Mouse (Mus musculus) ES-Bruce4 (cell line): ENCODE data around the gene Tmem183a. TPM values are rescaled to one million over a fixed set of nuclear protein-coding genes. Genes with fewer than 3 reads are reported as not detected.

ENCODE experiments used
- H3K27ac ChIP-seq: 2 replicates; pipeline ENCODE4 v1.5.1; 2012; ENCODE audit warnings: low read length, inconsistent platforms; ENCODE audit not compliant: insufficient read depth
- H3K27me3 ChIP-seq: 2 replicates; pipeline ENCODE4 v1.6.1; 2012; ENCODE audit warnings: mild to moderate bottlenecking, low read length, inconsistent platforms; ENCODE audit not compliant: control insufficient read depth, poor library complexity, insufficient read depth, severe bottlenecking
- H3K36me3 ChIP-seq: 2 replicates; pipeline ENCODE4 v1.6.1; 2012; ENCODE audit warnings: inconsistent platforms, mild to moderate bottlenecking, low read length, moderate library complexity; ENCODE audit not compliant: control insufficient read depth, poor library complexity, insufficient read depth, severe bottlenecking
- H3K4me1 ChIP-seq: one replicate; pipeline ENCODE4 v1.8.1; 2011; ENCODE audit warnings: low read length; ENCODE audit not compliant: control insufficient read depth, insufficient read depth
- H3K4me3 ChIP-seq: 2 replicates; pipeline ENCODE4 v1.5.1; 2011; ENCODE audit warnings: low read depth, mild to moderate bottlenecking, low read length
- H3K9ac ChIP-seq: 2 replicates; pipeline ENCODE4 v1.6.1; 2012; ENCODE audit warnings: low read depth, mild to moderate bottlenecking, inconsistent platforms; ENCODE audit not compliant: poor library complexity, severe bottlenecking
- H3K9me3 ChIP-seq: replicated peaks from 2 replicates; pipeline ENCODE4 v1.6.1; 2012; ENCODE audit warnings: mild to moderate bottlenecking, low read length, inconsistent platforms; ENCODE audit not compliant: control insufficient read depth, poor library complexity, insufficient read depth, severe bottlenecking
- CTCF ChIP-seq: IDR thresholded peaks from one replicate; pipeline ENCODE4 v1.8.1; 2011; ENCODE audit warnings: low read depth, low read length
- EP300 ChIP-seq: IDR thresholded peaks from 2 replicates; pipeline ENCODE4 v1.6.1; 2011; ENCODE audit warnings: low read depth, low read length; ENCODE audit not compliant: insufficient read depth
- POLR2A ChIP-seq: IDR thresholded peaks from one replicate; pipeline ENCODE4 v1.8.1; 2011; ENCODE audit warnings: low read length; ENCODE audit not compliant: insufficient read depth
- polyA plus RNA-seq: library from polyadenylated mRNA; stranded (reverse); fragments of >200 nt; gene quantifications from 2 replicates; pipeline ENCODE4 v1.2.4, GENCODE M21; 2011; ENCODE audit warnings: low read depth; ENCODE audit not compliant: missing spikeins, insufficient read depth, insufficient read length

Gene Tmem183a
- polyA plus RNA-seq, 1 experiment, result 105 TPM

- no peak overlapping the region for H3K4me3 ChIP-seq
- H3K27me3 ChIP-seq, result no peaks in the 10 kb centered on the region
- peaks cover 12% of the 10 kb centered on the region for H3K36me3 ChIP-seq
- H3K27ac ChIP-seq, result no peak overlapping the region
- H3K9me3 ChIP-seq, result no peaks in the 10 kb centered on the region
- TF ChIP-seq CTCF, result no peak
- no peak for TF ChIP-seq POLR2A
- TF ChIP-seq EP300, result no peak
- H3K4me1 ChIP-seq, result no peaks in the 10 kb centered on the region
- H3K9ac ChIP-seq, result no peak overlapping the region
Observed at GRCm38 (mm10) chr1:134342781-134343310, 18.9 kb downstream of the Tmem183a start.

GRCm38 (mm10) chr1:134342278-134342664 is 19.5 kb downstream of the Tmem183a start:
- H3K4me3 ChIP-seq, result no peak overlapping the region
- no peaks in the 10 kb centered on the region for H3K4me1 ChIP-seq
- H3K9ac ChIP-seq, result no peak overlapping the region
- no peak overlapping the region for H3K27ac ChIP-seq
- H3K9me3 ChIP-seq, result no peaks in the 10 kb centered on the region
- TF ChIP-seq CTCF, result no peak
- no peak for TF ChIP-seq POLR2A
- no peak for TF ChIP-seq EP300
- H3K27me3 ChIP-seq, result no peaks in the 10 kb centered on the region
- 0 out of 2 replicates have a peak, but pooled peaks cover 7% of the 10 kb centered on the region for H3K36me3 ChIP-seq

DNA sequence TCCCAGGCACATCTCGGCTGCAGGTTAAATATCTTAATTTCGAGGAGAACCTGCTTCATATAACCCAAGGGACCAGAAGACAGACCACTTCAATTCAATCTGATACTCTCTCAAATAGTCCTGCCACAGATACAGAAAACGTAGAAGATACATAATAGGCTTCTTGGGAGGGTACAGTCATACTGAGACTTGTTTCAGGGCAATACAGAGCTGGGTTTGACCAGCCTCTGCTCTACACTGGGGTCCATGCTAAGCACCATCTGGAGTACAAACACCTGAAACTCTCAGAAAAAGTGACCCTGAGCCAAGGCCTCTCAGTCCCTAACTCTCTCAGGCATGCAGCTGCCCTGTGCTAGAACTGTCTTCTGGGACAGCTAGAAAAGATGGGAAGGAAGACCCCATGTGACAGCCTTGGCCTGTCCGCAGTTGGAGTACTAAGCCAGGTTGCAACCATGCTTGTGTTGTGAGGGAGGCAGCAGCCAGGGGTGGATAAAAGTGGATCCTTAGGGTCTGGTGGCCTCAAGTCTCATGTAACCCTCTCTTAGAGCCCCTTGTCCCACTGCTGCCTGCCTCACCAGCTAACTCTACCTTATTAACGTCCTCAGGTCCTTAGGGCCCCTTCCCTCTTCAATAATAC is 20.0 kb downstream of the Tmem183a start:
- TF ChIP-seq POLR2A (no peak), EP300 (no peak)
- H3K27me3 ChIP-seq, result no peaks in the 10 kb centered on the region
- H3K36me3 ChIP-seq, result 0 out of 2 replicates have a peak, but pooled peaks cover 5% of the 10 kb centered on the region

DNA sequence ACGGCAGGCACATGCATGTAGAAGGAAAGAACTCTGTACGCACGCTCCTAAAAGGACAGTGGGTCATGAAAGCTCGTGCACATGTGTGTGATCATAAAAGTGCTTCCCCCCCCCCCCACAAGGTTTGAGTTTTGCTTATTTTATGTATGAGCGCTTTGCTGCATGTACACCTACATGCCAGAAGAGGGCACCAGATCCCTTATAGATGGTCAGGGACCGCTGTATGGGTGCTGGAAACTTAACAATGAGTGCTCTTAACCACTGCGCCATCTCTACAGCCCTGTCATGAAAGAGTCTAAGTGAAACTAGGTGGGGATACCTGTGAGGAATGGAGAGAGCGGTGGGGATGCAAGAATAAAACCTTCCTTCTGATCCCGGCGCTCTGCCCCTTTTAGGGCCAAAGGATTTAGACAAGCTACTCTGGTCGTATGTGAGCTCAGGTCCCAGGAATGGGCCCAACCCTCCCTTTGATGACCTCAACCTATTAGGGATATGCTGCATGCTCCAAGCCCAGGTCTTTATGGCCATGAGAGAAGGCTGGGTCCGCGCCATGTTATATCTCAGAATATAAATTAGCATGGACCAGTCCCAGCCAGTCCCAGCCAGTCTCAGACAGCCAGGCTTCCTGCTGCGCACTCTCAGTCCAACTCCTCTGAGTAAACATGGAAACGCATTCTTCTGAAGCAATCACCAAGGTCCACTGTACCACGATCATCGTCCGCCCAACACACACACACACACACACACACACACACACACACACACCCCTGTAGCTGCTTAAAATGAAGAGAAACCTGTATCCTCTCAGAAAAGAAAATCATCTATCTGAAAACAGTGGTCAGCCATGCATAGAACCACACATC is 21.8 kb downstream of the Tmem183a start:
- no peak overlapping the region for H3K4me3 ChIP-seq
- no peak overlapping the region for H3K27ac ChIP-seq
- H3K27me3 ChIP-seq, result no peaks in the 10 kb centered on the region
- no peaks in the 10 kb centered on the region for H3K36me3 ChIP-seq
- no peaks in the 10 kb centered on the region for H3K9me3 ChIP-seq
- TF ChIP-seq POLR2A (no peak), CTCF (peak; percentile 33)
- no peaks in the 10 kb centered on the region for H3K4me1 ChIP-seq
- H3K9ac ChIP-seq, result no peak overlapping the region

More for the DNA sequence above, 20.0 kb downstream of the Tmem183a start:
- Histone ChIP-seq H3K4me3 (no peak overlapping the region), H3K9me3 (no peaks in the 10 kb centered on the region), H3K9ac (no peak overlapping the region), H3K27ac (no peak overlapping the region), H3K4me1 (no peaks in the 10 kb centered on the region)

DNA sequence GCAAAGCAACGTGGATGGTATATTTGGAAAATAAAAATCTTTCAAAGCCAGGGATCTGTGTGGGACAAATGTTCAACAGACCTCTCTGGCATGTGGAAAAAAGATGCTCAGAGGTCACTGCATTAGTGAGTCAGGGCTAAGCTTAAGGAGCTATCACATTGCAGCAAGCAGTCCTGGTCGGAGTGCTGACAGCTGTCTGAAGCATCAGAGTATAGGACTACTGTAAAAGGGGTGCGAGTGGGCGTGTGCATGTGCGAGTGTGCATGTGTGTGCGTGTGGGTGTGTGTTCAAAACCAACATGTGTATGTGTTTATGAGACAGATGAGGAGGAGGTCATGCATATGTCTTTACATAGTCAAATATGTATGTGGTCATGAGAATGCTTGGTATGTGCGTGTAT is 22.6 kb downstream of the Tmem183a start:
- Histone ChIP-seq H3K27ac (no peak overlapping the region), H3K4me3 (no peak overlapping the region)
- TF ChIP-seq POLR2A (no peak), EP300 (no peak), CTCF (no peak)

More for the DNA sequence above, 22.6 kb downstream of the Tmem183a start:
- no peaks in the 10 kb centered on the region for H3K9me3 ChIP-seq
- no peak overlapping the region for H3K9ac ChIP-seq
- no peaks in the 10 kb centered on the region for H3K27me3 ChIP-seq
- no peaks in the 10 kb centered on the region for H3K4me1 ChIP-seq
- no peaks in the 10 kb centered on the region for H3K36me3 ChIP-seq
